Mouse (Mus musculus) kidney, embryonic 15.5 days (tissue): Measurements from ENCODE around the gene Ano9. TPM values are rescaled to one million over a fixed set of nuclear protein-coding genes. Genes with fewer than 3 reads are reported as not detected.
A peak's percentile ranks its signal among the peaks of the same experiment; 100 is the strongest.

Experiments
- ATAC-seq: fragments of 200-750 bp; cut with Nextera tagmentation; replicated peaks from 2 replicates; pipeline ENCODE4 v1.8.0; 2017; ENCODE audit warnings: moderate TSS enrichment; ENCODE audit not compliant: low FRiP score
- H3K27ac ChIP-seq: fragments of 300-500 bp; sonication (generic); 2 replicates; pipeline ENCODE4 v1.5.1; 2015; ENCODE audit warnings: mild to moderate bottlenecking, inconsistent platforms
- H3K27me3 ChIP-seq: fragments of 300-500 bp; sonication (generic); 2 replicates; pipeline ENCODE4 v1.6.1; 2015; ENCODE audit warnings: inconsistent platforms
- H3K36me3 ChIP-seq: fragments of 300-500 bp; sonication (generic); 2 replicates; pipeline ENCODE4 v1.6.1; 2015; ENCODE audit warnings: inconsistent platforms
- H3K4me1 ChIP-seq: fragments of 300-500 bp; sonication (generic); 2 replicates; pipeline ENCODE4 v1.6.1; 2015; ENCODE audit warnings: inconsistent platforms
- H3K4me2 ChIP-seq: fragments of 300-500 bp; sonication (generic); 2 replicates; pipeline ENCODE4 v1.6.1; 2015; ENCODE audit warnings: moderate library complexity, mild to moderate bottlenecking, inconsistent platforms
- H3K4me3 ChIP-seq: fragments of 300-500 bp; sonication (generic); replicated peaks from 2 replicates; pipeline ENCODE4 v1.5.1; 2015; ENCODE audit warnings: mild to moderate bottlenecking, inconsistent platforms
- H3K9ac ChIP-seq: fragments of 300-500 bp; sonication (generic); 2 replicates; pipeline ENCODE4 v1.6.1; 2015; ENCODE audit warnings: mild to moderate bottlenecking, inconsistent platforms
- H3K9me3 ChIP-seq: fragments of 300-500 bp; sonication (generic); replicated peaks from 2 replicates; pipeline ENCODE4 v1.6.1; 2016; ENCODE audit warnings: inconsistent platforms
- WGBS: fragments of 180-500 bp; shearing (Covaris S2); methylation state at CpG from one replicate; pipeline ENCODE4 v1.1.7; 2015; ENCODE audit warnings: mixed read lengths; 5-methylcytosine and 5-hydroxymethylcytosine counted together
- polyA plus RNA-seq: library from polyadenylated mRNA; unstranded; fragments of >200 nt; fragmentation: Nextera tagmentation; extraction: Ambion mirVana; gene quantifications from 2 replicates; pipeline ENCODE4 v1.2.1, GENCODE M21; 2015

Gene Ano9
- polyA plus RNA-seq, 1 experiment from 2014 or later = 6.0 TPM

DNA sequence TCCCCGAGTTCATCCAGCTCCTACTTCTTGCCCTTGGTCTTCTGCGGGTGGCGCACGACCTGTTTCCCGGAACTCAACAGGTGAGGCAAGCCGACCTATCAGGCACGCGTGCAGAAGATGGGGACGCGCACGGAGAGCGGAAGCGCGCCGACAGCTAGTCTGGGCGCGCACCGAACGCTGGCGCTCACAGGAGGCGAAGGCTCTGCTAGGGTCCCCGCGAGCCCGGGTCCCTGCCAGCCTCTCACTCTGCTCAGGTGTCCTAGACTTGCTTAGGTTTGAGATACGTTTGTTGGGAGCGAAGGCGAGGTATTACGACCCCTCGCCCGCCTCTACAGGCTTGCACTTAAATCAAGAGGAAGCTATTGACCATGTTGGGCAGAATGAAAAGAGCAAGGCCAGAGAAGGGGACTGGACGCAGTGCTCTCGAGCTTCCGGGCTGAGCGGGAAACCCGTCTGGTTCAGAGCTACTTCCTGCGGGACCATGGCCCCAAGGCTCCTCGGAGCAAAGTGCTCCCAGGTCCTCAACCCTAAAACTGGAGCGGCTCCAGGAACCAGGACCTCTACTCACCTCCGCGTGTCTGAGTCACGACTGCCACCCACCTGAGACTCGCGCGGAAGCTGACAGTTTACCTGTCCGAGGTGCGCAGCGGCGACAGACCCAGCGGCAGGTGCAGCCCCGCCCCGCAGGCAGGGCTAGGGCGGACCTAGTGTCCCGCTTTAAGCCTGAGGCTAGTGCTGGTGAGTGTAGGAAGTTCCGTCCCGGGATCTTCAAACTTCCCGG, 17.5 kb downstream of the Ano9 start, which contains the start of gene Sigirr:
TSS of gene Sigirr (minus strand) at position 662 of the 781 bp plus-strand sequence.
- Histone ChIP-seq H3K36me3 (no peaks in the 10 kb centered on the region), H3K9me3 (no peaks in the 10 kb centered on the region), H3K4me3 (peak within 1 kb of the TSS; percentile 44), H3K27ac (0 out of 2 replicates have a peak within 1 kb of the TSS, but pooled peaks have one; percentile 20), H3K27me3 (peaks cover 29% of the 10 kb centered on the region), H3K4me2 (peak within 1 kb of the TSS; percentile 75), H3K9ac (peak within 1 kb of the TSS; percentile 27), H3K4me1 (peaks cover 29% of the 10 kb centered on the region)
- under 1% methylated on average over 56 of the region's 56 CpGs for WGBS
- ATAC-seq = peak; percentile 55

DNA sequence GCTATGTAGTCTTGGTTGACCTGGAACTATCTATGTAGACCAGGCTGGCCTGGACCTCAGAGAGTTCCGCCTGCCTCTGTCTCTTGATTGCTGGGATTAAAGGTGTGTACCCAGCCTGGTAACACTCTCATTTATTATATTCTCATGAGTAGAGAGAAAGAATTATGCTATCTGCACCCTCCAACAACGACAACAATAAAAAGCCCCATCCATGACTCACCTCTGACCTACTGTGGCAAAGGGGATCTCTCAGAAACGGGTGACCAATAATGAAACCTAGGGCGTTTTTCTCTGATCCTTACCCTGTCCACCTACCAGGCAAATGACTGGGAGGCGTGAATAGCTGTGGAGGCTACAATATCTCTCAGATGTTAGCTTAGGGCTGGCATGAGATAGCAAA, 20.4 kb downstream of the Ano9 start:
- ATAC-seq = no peak
- Histone ChIP-seq H3K27ac (no peak overlapping the region), H3K9ac (no peak overlapping the region), H3K9me3 (no peaks in the 10 kb centered on the region), H3K4me1 (peaks cover 55% of the 10 kb centered on the region), H3K4me2 (no peak overlapping the region), H3K36me3 (no peaks in the 10 kb centered on the region), H3K4me3 (no peak overlapping the region), H3K27me3 (peaks cover 34% of the 10 kb centered on the region)
- 78% methylated on average over 5 of the region's 5 CpGs for WGBS

DNA sequence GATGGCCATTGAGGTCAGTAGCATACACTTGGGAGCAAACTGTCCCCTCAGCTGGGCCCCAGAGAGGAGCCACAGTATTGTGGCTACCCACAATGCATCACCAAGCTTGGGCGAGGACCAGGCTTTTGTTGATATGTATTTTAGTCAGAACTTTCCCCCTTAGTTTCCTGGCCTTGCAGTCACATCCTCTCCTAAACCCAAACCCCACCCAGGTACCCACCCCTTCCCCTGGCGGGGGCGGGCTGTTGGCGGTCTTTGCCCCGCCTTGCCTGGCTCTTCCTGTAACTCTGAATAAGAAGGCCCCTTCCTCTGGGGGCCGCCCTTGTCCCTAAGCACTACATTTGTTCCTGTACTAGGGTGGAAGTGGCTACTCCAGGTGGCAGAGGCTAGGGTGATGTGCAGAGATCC, 21.0 kb downstream of the Ano9 start:
- WGBS = 59% methylated on average over 6 of the region's 6 CpGs
- peak overlapping the region; percentile 34 for H3K4me2 ChIP-seq
- ATAC-seq = no peak
- H3K36me3 ChIP-seq = no peaks in the 10 kb centered on the region
- H3K4me3 ChIP-seq = peak overlapping the region; percentile 13
- no peak overlapping the region for H3K9ac ChIP-seq
- peaks cover 30% of the 10 kb centered on the region for H3K27me3 ChIP-seq
- H3K27ac ChIP-seq = 0 out of 2 replicates have a peak overlapping the region, but pooled peaks have one; percentile 46
- no peaks in the 10 kb centered on the region for H3K9me3 ChIP-seq
- H3K4me1 ChIP-seq = peaks cover 59% of the 10 kb centered on the region

DNA sequence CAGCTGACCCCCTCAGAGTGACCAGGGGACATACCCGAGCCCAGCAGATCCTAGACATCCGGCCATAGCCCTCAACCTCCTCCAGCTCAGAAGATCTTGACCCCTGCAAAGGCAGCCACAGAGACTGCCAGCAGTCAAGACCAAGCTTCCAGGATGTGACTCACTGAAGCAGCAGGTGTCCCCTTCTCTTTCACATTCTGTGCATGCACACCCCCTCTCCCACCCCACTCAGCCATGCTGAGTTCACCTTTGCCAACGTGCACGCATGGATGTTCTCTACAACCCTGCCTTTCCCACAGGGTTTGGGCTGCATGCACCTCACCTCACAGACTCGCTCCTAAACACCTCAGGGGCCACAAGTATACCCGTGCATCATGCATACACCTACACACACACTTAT, 21.6 kb downstream of the Ano9 start:
- Histone ChIP-seq H3K4me3 (peak overlapping the region; percentile 13), H3K4me2 (peak overlapping the region; percentile 34), H3K36me3 (no peaks in the 10 kb centered on the region), H3K9ac (no peak overlapping the region), H3K27me3 (peaks cover 23% of the 10 kb centered on the region), H3K9me3 (no peaks in the 10 kb centered on the region), H3K4me1 (peaks cover 59% of the 10 kb centered on the region), H3K27ac (peak overlapping the region; percentile 89; the same call in 1 of the 2 replicates)
- no peak for ATAC-seq
- WGBS = 80% methylated on average over 6 of the region's 6 CpGs

DNA sequence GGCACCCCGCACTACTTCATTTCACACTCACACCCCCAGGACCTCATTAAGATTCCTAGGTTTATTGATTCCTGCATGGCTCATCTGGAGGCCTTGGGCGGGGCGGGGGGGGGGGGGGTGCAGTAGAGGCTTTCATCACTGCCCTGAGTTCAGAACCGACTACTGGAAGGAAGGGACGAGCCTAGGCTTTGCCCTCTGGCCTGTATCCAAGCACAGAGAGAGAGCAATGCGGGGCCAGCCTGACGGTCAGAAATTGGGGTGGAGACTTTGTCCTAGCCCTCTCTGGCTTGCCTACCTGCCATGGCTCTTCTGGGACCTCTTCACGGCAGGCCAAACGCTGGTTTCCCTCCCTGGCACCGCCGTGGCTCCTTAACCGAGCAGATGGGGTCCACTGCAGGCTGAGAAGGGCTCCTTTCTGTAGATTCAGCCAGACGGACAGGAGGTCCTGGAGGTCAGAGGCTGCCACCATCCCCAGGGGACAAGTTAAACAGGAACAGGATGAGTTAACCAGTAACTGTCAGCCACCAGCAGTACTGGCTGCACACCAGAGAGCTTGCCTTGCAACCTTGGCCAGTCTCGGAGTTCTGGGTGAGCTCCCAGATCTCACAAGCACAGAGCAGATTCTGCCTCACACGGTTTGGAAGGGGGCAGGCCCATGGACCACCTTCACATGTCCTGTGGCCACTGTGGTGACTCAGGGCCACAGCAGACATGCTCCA, 23.0 kb downstream of the Ano9 start:
- WGBS = 50% methylated on average over 15 of the region's 15 CpGs
- H3K4me2 ChIP-seq = peak overlapping the region; percentile 34
- no peak overlapping the region; the same call in 1 of the 2 replicates for H3K9ac ChIP-seq
- H3K9me3 ChIP-seq = no peaks in the 10 kb centered on the region
- H3K27ac ChIP-seq = peak overlapping the region; percentile 89
- H3K27me3 ChIP-seq = peaks cover 19% of the 10 kb centered on the region
- peaks cover 50% of the 10 kb centered on the region for H3K4me1 ChIP-seq
- H3K4me3 ChIP-seq = no peak overlapping the region; the same call in 1 of the 2 replicates
- peak; percentile 50 for ATAC-seq
- no peaks in the 10 kb centered on the region for H3K36me3 ChIP-seq

DNA sequence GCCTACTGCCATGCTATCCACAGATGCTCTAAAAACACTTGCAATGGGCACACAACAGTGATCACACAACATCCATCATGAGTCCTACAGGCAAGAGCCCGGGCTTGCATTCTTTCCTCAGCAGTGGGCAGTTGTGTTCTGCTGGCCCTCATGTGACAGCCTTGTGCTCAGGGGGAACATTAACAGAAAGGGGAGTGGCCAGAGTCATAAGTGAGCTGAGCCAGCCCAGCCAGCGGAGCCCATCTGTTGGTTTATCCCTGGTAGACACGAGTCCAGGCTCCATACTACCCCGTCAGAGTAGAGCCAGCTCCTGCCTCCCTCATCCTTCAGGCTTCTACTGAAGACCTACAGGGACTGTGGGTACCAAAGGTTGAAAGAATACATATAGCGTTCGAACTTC, 23.7 kb downstream of the Ano9 start:
- Histone ChIP-seq H3K36me3 (no peaks in the 10 kb centered on the region), H3K4me1 (peaks cover 46% of the 10 kb centered on the region), H3K4me3 (no peak overlapping the region), H3K27me3 (peaks cover 21% of the 10 kb centered on the region), H3K4me2 (peak overlapping the region; percentile 34), H3K27ac (peak overlapping the region; percentile 89), H3K9me3 (no peaks in the 10 kb centered on the region), H3K9ac (no peak overlapping the region)
- WGBS = 75% methylated on average over 6 of the region's 6 CpGs
- ATAC-seq = peak; percentile 63

DNA sequence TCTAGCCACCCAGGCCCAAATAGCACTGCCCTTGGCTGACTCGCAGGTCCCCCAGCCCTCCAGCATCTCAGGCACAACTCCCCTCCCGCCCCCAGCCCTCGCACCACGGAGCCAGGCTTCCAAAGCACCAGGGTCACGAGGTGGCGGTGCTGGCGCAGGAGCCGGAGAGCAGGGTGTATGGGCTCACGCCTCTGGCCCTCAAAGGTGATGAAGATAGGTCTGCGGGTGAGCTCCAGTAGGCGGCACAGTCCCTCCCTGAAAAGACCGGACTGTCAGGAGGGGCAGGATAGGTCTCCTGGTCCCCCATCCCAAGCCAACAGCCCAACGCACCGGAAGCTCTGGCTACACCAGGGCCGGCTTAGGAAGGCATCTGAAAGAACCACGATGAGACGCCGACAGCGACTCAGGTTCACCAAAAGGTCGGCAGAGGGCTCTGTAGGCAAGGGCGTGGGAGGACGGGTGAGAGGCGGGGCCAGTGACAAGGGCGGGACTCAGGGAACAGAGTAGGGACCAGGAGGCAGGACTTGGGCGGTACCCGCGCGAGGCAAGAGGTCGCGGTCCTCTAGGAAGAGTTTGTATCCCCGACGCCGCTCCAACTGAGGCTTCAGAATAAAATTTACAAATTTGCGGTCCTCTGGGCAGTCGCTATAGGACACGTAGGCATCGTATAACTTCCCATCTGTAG, 25.4 kb downstream of the Ano9 start:
- peaks cover 36% of the 10 kb centered on the region for H3K27me3 ChIP-seq
- H3K27ac ChIP-seq = no peak overlapping the region
- H3K4me3 ChIP-seq = peak overlapping the region; percentile 18
- no peaks in the 10 kb centered on the region for H3K36me3 ChIP-seq
- WGBS = 7% methylated on average over 37 of the region's 37 CpGs
- ATAC-seq = peak; percentile 79
- H3K4me2 ChIP-seq = peak overlapping the region; percentile 52
- no peaks in the 10 kb centered on the region for H3K9me3 ChIP-seq
- peaks cover 59% of the 10 kb centered on the region for H3K4me1 ChIP-seq
- no peak overlapping the region for H3K9ac ChIP-seq

DNA sequence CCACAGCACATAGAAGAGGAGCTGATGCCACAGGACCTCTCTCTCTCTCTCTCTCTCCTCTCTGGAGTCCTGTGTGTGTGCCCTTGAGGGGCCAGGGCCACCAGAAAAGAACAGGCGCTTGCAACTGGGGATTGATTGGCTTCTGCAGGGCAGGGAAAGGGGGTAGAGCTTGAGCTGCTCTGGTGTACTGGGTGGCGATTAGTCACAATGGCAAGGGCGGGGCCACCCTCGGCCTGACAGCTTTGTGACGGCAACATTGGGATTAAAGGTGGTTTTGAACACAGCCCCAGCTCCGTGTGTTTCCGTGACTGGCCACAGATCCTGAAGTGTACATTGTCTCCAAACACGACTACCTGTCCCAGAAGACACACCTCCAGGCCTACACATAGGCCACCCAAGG, 27.4 kb downstream of the Ano9 start:
- peaks cover 43% of the 10 kb centered on the region for H3K4me1 ChIP-seq
- no peaks in the 10 kb centered on the region for H3K9me3 ChIP-seq
- H3K9ac ChIP-seq = no peak overlapping the region
- H3K4me3 ChIP-seq = no peak overlapping the region
- 79% methylated on average over 8 of the region's 8 CpGs for WGBS
- H3K27ac ChIP-seq = no peak overlapping the region
- H3K36me3 ChIP-seq = no peaks in the 10 kb centered on the region
- ATAC-seq = no peak
- H3K27me3 ChIP-seq = peaks cover 42% of the 10 kb centered on the region
- no peak overlapping the region for H3K4me2 ChIP-seq

DNA sequence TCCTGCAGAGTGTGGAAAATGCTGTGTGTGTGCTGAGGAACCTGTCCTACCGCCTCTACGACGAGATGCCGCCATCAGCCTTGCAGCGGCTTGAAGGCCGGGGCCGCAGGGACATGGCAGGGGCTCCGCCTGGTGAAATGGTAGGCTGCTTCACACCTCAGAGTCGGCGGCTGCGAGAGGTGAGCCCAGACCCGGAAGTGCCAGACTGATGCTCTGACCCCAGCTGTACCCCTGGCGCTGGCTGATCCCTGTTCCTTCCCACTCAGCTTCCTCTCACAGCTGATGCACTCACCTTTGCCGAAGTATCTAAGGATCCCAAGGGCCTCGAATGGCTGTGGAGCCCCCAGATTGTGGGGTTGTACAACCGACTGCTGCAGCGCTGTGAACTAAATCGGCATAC, 29.1 kb downstream of the Ano9 start:
- ATAC-seq = no peak
- peak overlapping the region; percentile 38 for H3K4me2 ChIP-seq
- H3K27ac ChIP-seq = no peak overlapping the region
- peaks cover 42% of the 10 kb centered on the region for H3K27me3 ChIP-seq
- H3K9ac ChIP-seq = no peak overlapping the region
- H3K9me3 ChIP-seq = no peaks in the 10 kb centered on the region
- no peaks in the 10 kb centered on the region for H3K36me3 ChIP-seq
- peaks cover 28% of the 10 kb centered on the region for H3K4me1 ChIP-seq
- WGBS = 14% methylated on average over 18 of the region's 18 CpGs
- 0 out of 2 replicates have a peak overlapping the region, but pooled peaks have one; percentile 5 for H3K4me3 ChIP-seq

DNA sequence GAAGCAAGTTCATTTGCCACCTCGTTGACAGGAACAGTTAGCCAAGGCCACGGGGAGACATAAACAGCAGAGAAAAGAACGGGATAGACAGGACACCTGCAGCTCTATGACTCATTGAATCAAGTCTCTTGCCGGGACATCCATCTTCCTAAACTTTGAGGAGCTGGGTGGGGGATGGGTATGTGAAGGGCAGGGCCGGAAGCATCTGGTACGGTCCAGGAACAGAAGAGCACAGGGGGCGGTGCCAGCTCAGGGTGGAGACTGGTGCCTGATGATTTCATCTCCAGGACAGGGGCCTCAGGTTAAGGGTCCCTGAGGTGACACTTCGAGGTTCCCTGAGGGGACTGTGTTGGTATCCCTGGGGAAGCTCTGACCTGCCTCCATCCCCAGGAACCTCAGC, 29.7 kb downstream of the Ano9 start:
- Histone ChIP-seq H3K27me3 (peaks cover 40% of the 10 kb centered on the region), H3K4me1 (peaks cover 23% of the 10 kb centered on the region), H3K4me3 (no peak overlapping the region), H3K27ac (no peak overlapping the region), H3K9ac (no peak overlapping the region), H3K9me3 (no peaks in the 10 kb centered on the region), H3K4me2 (peak overlapping the region; percentile 38; the same call in 1 of the 2 replicates), H3K36me3 (no peaks in the 10 kb centered on the region)
- 32% methylated on average over 8 of the region's 8 CpGs for WGBS
- ATAC-seq = no peak

DNA sequence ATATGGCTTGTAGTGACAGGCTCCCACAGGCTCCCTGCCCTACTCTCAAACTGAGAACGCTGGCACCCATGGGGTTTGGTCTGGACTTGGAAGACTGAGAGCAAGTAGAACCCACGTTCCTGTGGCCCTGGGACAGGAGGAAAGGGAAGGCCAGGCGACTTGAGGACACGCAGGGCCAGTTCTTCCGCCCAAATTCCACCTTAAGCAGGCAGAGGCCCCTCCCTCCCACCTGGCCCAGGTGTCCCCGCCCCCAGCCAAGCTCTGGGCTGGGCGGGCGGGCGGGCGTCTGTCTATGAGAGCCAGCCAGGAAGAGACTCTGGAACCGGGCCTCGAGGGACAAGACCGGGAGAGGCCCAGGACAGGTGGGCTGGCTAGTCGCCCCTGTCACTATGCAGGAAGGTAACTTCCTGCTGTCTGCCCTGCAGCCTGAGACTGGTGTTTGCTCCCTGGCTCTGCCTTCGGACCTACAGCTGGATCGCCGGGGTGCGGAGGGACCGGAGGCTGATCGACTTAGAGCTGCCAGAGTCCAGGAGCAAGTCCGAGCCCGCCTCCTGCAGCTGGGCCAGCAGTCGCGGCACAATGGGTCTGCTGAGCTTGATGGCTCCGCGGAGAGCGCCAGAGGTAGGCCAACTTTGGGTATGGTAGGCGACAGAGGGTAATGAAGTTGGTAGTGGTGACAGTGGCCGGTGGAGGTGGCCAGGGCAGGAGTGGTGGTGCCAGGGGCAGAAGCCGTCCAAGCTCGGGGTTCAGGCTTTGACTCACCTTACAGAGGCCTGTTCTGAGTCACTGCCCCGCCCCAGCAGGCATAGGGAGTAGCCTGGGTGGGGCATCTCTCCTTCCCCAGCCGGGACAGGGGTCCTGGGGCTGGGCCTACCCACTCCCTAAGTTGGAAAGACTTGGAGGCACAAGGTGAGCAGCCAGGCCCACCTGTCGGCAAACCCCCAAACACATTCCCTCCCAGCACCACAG, 37.8 kb downstream of the Ano9 start:
- Histone ChIP-seq H3K4me3 (peak overlapping the region; percentile 37), H3K9ac (peak overlapping the region; percentile 31; the same call in 1 of the 2 replicates), H3K9me3 (no peaks in the 10 kb centered on the region), H3K4me1 (peaks cover 10% of the 10 kb centered on the region; the same call in 1 of the 2 replicates), H3K36me3 (no peaks in the 10 kb centered on the region), H3K27me3 (peaks cover 20% of the 10 kb centered on the region; the same call in 1 of the 2 replicates), H3K4me2 (peak overlapping the region; percentile 52), H3K27ac (peak overlapping the region; percentile 48; the same call in 1 of the 2 replicates)
- 22% methylated on average over 34 of the region's 34 CpGs for WGBS
- peak; percentile 34; the same call in 1 of the 2 replicates for ATAC-seq
